Mouse (Mus musculus): ENCODE measurements around the gene Uimc1. TPM values are rescaled to one million over a fixed set of nuclear protein-coding genes. Genes with fewer than 3 reads are reported as not detected.
A peak's percentile ranks its signal among the peaks of the same experiment; 100 is the strongest.

Gene Uimc1
- total RNA-seq (2012; rRNA removed) (124 and 143 TPM in 2 replicates), polyA plus RNA-seq (2012; ENCODE audit: insufficient read depth in 1 of 2, insufficient read length in 2 of 2, low read depth in 1 of 2, low replicate concordance in 2 of 2, missing spikeins in 1 of 2) (10 to 100 TPM in 1 of 2 experiments, not detected in 1; 32.5 TPM)

- H3K4me1 ChIP-seq (ENCODE audit: control insufficient read depth in 1 of 2, insufficient read depth in 2 of 2, low read length in 2 of 2) = peaks cover 0 to 25% of the 10 kb centered on the region in 2 experiments; a peak in 3 of 4 replicates
- H3K9me3 ChIP-seq (replicated peaks; ENCODE audit: insufficient read depth, low read length) = no peaks in the 10 kb centered on the region
- DNase-seq (ENCODE audit: low read depth, low spot score) = peak; percentile 86
- no peaks in the 10 kb centered on the region for H3K27me3 ChIP-seq (ENCODE audit: control insufficient read depth in 1 of 2, insufficient read depth in 2 of 2, low read length in 2 of 2)
- peak within 1 kb of the TSS; percentile 96 for H3K9ac ChIP-seq (ENCODE audit: control insufficient read depth, low read depth, low read length, poor library complexity, severe bottlenecking)
- peaks cover 24% of the 10 kb centered on the region for H3K79me2 ChIP-seq (ENCODE audit: control insufficient read depth, insufficient read depth, low read length, poor library complexity)
- peak within 1 kb of the TSS; percentile 75 to 84 for H3K4me3 ChIP-seq (ENCODE audit: control insufficient read depth in 1 of 2, insufficient read depth in 1 of 2, low read depth in 2 of 2, low read length in 2 of 2)
- H3K27ac ChIP-seq (ENCODE audit: control insufficient read depth, low read depth, low read length) = peak within 1 kb of the TSS; percentile 64
- H3K36me3 ChIP-seq (ENCODE audit: control insufficient read depth in 1 of 2, insufficient read depth in 2 of 2, low read length in 2 of 2) = peaks cover 1 to 23% of the 10 kb centered on the region in 2 experiments; a peak in 3 of 4 replicates
- no peak for TF ChIP-seq TAL1 (IDR thresholded peaks at IDR 0.05; ENCODE audit: low read length)
- TF ChIP-seq EP300 (IDR thresholded peaks at IDR 0.05; ENCODE audit: low read depth in 1 of 2, low read length in 2 of 2) = no peak
- no peak for TF ChIP-seq MAZ (IDR thresholded peaks at IDR 0.05; ENCODE audit: low read depth, low read length)
- TF ChIP-seq SIN3A (IDR thresholded peaks at IDR 0.05; ENCODE audit: low read length) = peak; percentile 47
- no peak for TF ChIP-seq MYB (IDR thresholded peaks at IDR 0.05; ENCODE audit: low read depth, low read length)
- TF ChIP-seq ETS1 (IDR thresholded peaks at IDR 0.05; ENCODE audit: low read depth, low read length) = no peak
- TF ChIP-seq NELFE (IDR thresholded peaks at IDR 0.05; ENCODE audit: low read depth, low read length) = peak; percentile 62
- TF ChIP-seq CHD1 (IDR thresholded peaks at IDR 0.05; ENCODE audit: low read depth, low read length) = no peak
- TF ChIP-seq MEF2A (IDR thresholded peaks at IDR 0.05; ENCODE audit: extremely low read depth, insufficient replicate concordance, low read depth, low read length, poor library complexity, severe bottlenecking) = no peak
- TF ChIP-seq RCOR1 (IDR thresholded peaks at IDR 0.05; ENCODE audit: low read depth, low read length) = no peak
- peak; percentile 86; the same call in 1 of the 2 replicates for TF ChIP-seq UBTF (IDR thresholded peaks at IDR 0.05; ENCODE audit: borderline replicate concordance, insufficient read depth, low read depth, low read length)
- no peak for TF ChIP-seq E2F4 (IDR thresholded peaks at IDR 0.05; ENCODE audit: borderline replicate concordance, low read depth, low read length)
- TF ChIP-seq TCF12 (IDR thresholded peaks at IDR 0.05; ENCODE audit: low read depth, low read length) = peak; percentile 49
- no peak for TF ChIP-seq MYC (IDR thresholded peaks at IDR 0.05; ENCODE audit: low read depth, low read length)
- 0 out of 2 replicates have a peak, but pooled peaks have one; percentile 35 for TF ChIP-seq MAX (IDR thresholded peaks at IDR 0.05; ENCODE audit: low read length)
- TF ChIP-seq ZMIZ1 (IDR thresholded peaks at IDR 0.05; ENCODE audit: low read depth, low read length) = peak; percentile 84
- TF ChIP-seq ZKSCAN1 (IDR thresholded peaks at IDR 0.05; ENCODE audit: low read depth, low read length) = no peak
- TF ChIP-seq HCFC1 (IDR thresholded peaks at IDR 0.05; ENCODE audit: low read depth, low read length) = peak; percentile 52
- no peak for TF ChIP-seq BHLHE40 (IDR thresholded peaks at IDR 0.05; ENCODE audit: borderline replicate concordance, low read depth, low read length)
- TF ChIP-seq RAD21 (IDR thresholded peaks at IDR 0.05; ENCODE audit: low read depth, low read length) = no peak
- TF ChIP-seq ZNF384 (IDR thresholded peaks at IDR 0.05; ENCODE audit: low read depth, low read length) = no peak
- peak; percentile 78 to 80 for TF ChIP-seq POLR2A (IDR thresholded peaks at IDR 0.05; ENCODE audit: control insufficient read depth in 1 of 2, insufficient read depth in 1 of 2, low read depth in 1 of 2, low read length in 2 of 2, poor library complexity in 1 of 2)
- TF ChIP-seq CTCF (IDR thresholded peaks at IDR 0.05 in 2 of 3, conservative IDR thresholded peaks at IDR 0.05 in 1 of 3; ENCODE audit: control insufficient read depth in 1 of 3, insufficient read depth in 1 of 3, low read depth in 2 of 3, low read length in 3 of 3, poor library complexity in 1 of 3, severe bottlenecking in 1 of 3) = peak in 2 of 3 experiments; percentile 44 to 61; a peak in 4 of 6 replicates
- TF ChIP-seq SMC3 (IDR thresholded peaks at IDR 0.05; ENCODE audit: low read depth, low read length) = no peak
- no peak for TF ChIP-seq GATA1 (IDR thresholded peaks at IDR 0.05; ENCODE audit: low read depth, low read length)
- TF ChIP-seq USF1 (IDR thresholded peaks at IDR 0.05; ENCODE audit: low read depth, low read length) = no peak
- TF ChIP-seq TBP (IDR thresholded peaks at IDR 0.05; ENCODE audit: low read depth, low read length) = no peak
- TF ChIP-seq USF2 (IDR thresholded peaks at IDR 0.05; ENCODE audit: borderline replicate concordance in 1 of 2, insufficient read depth in 1 of 2, low read depth in 1 of 2, low read length in 2 of 2) = no peak
- no peak for TF ChIP-seq MAFK (IDR thresholded peaks at IDR 0.05; ENCODE audit: borderline replicate concordance, low read depth, low read length)
- TF ChIP-seq NRF1 (IDR thresholded peaks at IDR 0.05; ENCODE audit: insufficient read depth, low read depth, low read length, poor library complexity, severe bottlenecking) = peak; percentile 71
- peak; percentile 76 for TF ChIP-seq POLR2AphosphoS2 (IDR thresholded peaks at IDR 0.05; ENCODE audit: low read length)
- TF ChIP-seq POLR2AphosphoS5 (IDR thresholded peaks at IDR 0.05; ENCODE audit: borderline replicate concordance, low read depth, low read length) = no peak
- TF ChIP-seq CHD2 (IDR thresholded peaks at IDR 0.05; ENCODE audit: low read length) = no peak
- TF ChIP-seq JUND (IDR thresholded peaks at IDR 0.05; ENCODE audit: low read depth, low read length) = no peak
- peak; percentile 40 for TF ChIP-seq MXI1 (IDR thresholded peaks at IDR 0.05; ENCODE audit: low read depth, low read length)
- TF ChIP-seq KAT2A (conservative IDR thresholded peaks at IDR 0.05; ENCODE audit: low read depth, low read length) = no peak
Measured at GRCm38 (mm10) chr13:55099726-55100478, at the start of gene Uimc1. Uimc1 (minus strand) TSS chr13:55100300.
